Mouse (Mus musculus) myocyte (in vitro differentiated cells): ENCODE results near the gene Pdgfd.
"Not testable (repeated sequence)": the region's sequence is repeated elsewhere in the genome, so short reads cannot be mapped to it uniquely, and the experiment has no call there.

ENCODE experiments used
- CEBPB ChIP-seq: IDR thresholded peaks from 2 replicates; pipeline ENCODE4 v1.6.1; 2011; ENCODE audit warnings: mild to moderate bottlenecking, moderate library complexity; ENCODE audit not compliant: poor library complexity, insufficient read depth, severe bottlenecking
- E2F4 ChIP-seq: IDR thresholded peaks from one replicate; pipeline ENCODE4 v1.6.1; 2011; ENCODE audit warnings: mild to moderate bottlenecking, control low read depth, moderate library complexity; ENCODE audit not compliant: insufficient read depth
- MAX ChIP-seq: IDR thresholded peaks from one replicate; pipeline ENCODE4 v1.6.1; 2011; ENCODE audit warnings: low read depth, mild to moderate bottlenecking, control low read depth
- MYOD1 ChIP-seq, 3 experiments: IDR thresholded peaks; one replicate each; pipeline ENCODE4 v1.6.1; 2011; ENCODE audit warnings: control low read depth in 2 of 3, low read depth in 2 of 3, mild to moderate bottlenecking in 2 of 3, moderate library complexity in 1 of 3; ENCODE audit not compliant: insufficient read length in 2 of 3, control insufficient read depth in 1 of 3
- MYOG ChIP-seq, 3 experiments: IDR thresholded peaks; one replicate each; pipeline ENCODE4 v1.6.1; 2011; ENCODE audit warnings: control low read depth in 2 of 3, low read depth in 2 of 3, mild to moderate bottlenecking in 2 of 3; ENCODE audit not compliant: insufficient read length in 2 of 3, control insufficient read depth in 1 of 3, insufficient read depth in 1 of 3
- POLR2A ChIP-seq: IDR thresholded peaks from one replicate; pipeline ENCODE4 v1.6.1; 2011; ENCODE audit warnings: low read depth, mild to moderate bottlenecking, control low read depth, moderate library complexity; ENCODE audit not compliant: insufficient read length
- POLR2AphosphoS2 ChIP-seq: IDR thresholded peaks from one replicate; pipeline ENCODE4 v1.6.1; 2011; ENCODE audit warnings: low read depth, control low read depth; ENCODE audit not compliant: insufficient read length
- REST ChIP-seq: IDR thresholded peaks from one replicate; pipeline ENCODE4 v1.6.1; 2011; ENCODE audit warnings: mild to moderate bottlenecking, control low read depth, moderate library complexity; ENCODE audit not compliant: insufficient read depth, insufficient read length
- TCF12 ChIP-seq: IDR thresholded peaks from one replicate; pipeline ENCODE4 v1.6.1; 2011; ENCODE audit warnings: mild to moderate bottlenecking, control low read depth; ENCODE audit not compliant: poor library complexity, insufficient read depth, severe bottlenecking
- TCF3 ChIP-seq: IDR thresholded peaks from one replicate; pipeline ENCODE4 v1.6.1; 2011; ENCODE audit warnings: low read depth, control low read depth; ENCODE audit not compliant: insufficient read length
- USF1 ChIP-seq: IDR thresholded peaks from one replicate; pipeline ENCODE4 v1.6.1; 2011; ENCODE audit warnings: low read depth, mild to moderate bottlenecking, control low read depth, moderate library complexity

DNA sequence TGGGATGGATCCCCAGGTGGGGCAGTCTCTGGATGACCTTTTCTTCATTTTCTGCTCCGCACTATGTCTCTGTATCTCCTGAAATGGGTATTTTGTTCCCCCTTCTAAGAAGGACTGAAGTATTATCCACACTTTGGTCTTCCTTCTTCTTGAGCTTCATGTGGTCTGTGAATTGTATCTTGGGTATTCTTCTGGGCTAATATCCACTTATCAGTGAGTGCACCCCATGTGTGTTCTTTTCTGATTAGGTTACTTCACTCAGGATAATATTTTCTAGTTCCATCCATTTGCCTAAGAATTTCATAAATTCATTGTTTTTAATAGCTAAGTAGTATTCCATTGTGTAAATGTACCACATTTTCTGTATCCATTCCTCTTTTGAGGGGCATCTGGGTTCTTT is 67.6 kb downstream of the Pdgfd start:
- not testable (repeated sequence) for TF ChIP-seq MYOD1 (IDR thresholded peaks at IDR 0.05; ENCODE audit: control insufficient read depth in 1 of 3, insufficient read length in 2 of 3, low read depth in 2 of 3); MAX; USF1; POLR2A; TCF12; MYOG (IDR thresholded peaks at IDR 0.05; ENCODE audit: control insufficient read depth in 1 of 3, insufficient read depth in 1 of 3, insufficient read length in 2 of 3, low read depth in 2 of 3); POLR2AphosphoS2; E2F4; CEBPB; REST; TCF3
